Mouse (Mus musculus) embryonic facial prominence, embryonic 14.5 days (tissue): ENCODE results near the gene Apip. TPM values are rescaled to one million over a fixed set of nuclear protein-coding genes. Genes with fewer than 3 reads are reported as not detected.

Source experiments
- ATAC-seq: fragments of 200-750 bp; cut with Nextera tagmentation; 2 replicates; pipeline ENCODE4 v1.8.0; 2017; ENCODE audit warnings: low read depth, moderate number of reproducible peaks, moderate TSS enrichment
- DNase-seq: peaks from one replicate; pipeline ENCODE4 v3.0.0-alpha.2; 2015; ENCODE audit warnings: low spot score
- H3K27ac ChIP-seq: fragments of 300-500 bp; sonication (generic); replicated peaks from 2 replicates; pipeline ENCODE4 v1.5.1; 2014; ENCODE audit warnings: low read depth, mild to moderate bottlenecking, low read length, moderate library complexity
- H3K27me3 ChIP-seq: fragments of 300-500 bp; sonication (generic); replicated peaks from 2 replicates; pipeline ENCODE4 v1.6.1; 2014; ENCODE audit warnings: low read length; ENCODE audit not compliant: control insufficient read depth, insufficient read depth
- H3K36me3 ChIP-seq: fragments of 300-500 bp; sonication (generic); 2 replicates; pipeline ENCODE4 v1.6.1; 2014; ENCODE audit warnings: low read length, mixed read lengths; ENCODE audit not compliant: control insufficient read depth, insufficient read depth
- H3K4me1 ChIP-seq: fragments of 300-500 bp; sonication (generic); 2 replicates; pipeline ENCODE4 v1.6.1; 2014; ENCODE audit warnings: antibody characterized with exemption, low read length; ENCODE audit not compliant: control insufficient read depth, insufficient read depth
- H3K4me2 ChIP-seq: fragments of 300-500 bp; sonication (generic); 2 replicates; pipeline ENCODE4 v1.6.1; 2014; ENCODE audit warnings: low read depth, mild to moderate bottlenecking, low read length, moderate library complexity, mixed read lengths
- H3K4me3 ChIP-seq: fragments of 300-500 bp; sonication (generic); 2 replicates; pipeline ENCODE4 v1.5.1; 2014; ENCODE audit warnings: low read depth, mild to moderate bottlenecking, low read length
- H3K9ac ChIP-seq: fragments of 300-500 bp; sonication (generic); 2 replicates; pipeline ENCODE4 v1.6.1; 2014; ENCODE audit warnings: low read depth, mild to moderate bottlenecking, low read length, moderate library complexity, mixed read lengths
- H3K9me3 ChIP-seq: fragments of 300-500 bp; sonication (generic); 2 replicates; pipeline ENCODE4 v1.6.1; 2016; ENCODE audit warnings: low read length; ENCODE audit not compliant: control insufficient read depth
- WGBS: fragments of 180-500 bp; shearing (Covaris S2); extraction: QIAGEN DNeasy Blood & Tissue Kit; methylation state at CpG from one replicate; pipeline ENCODE4 v1.1.7; 2014; 5-methylcytosine and 5-hydroxymethylcytosine counted together
- polyA plus RNA-seq: library from polyadenylated mRNA; unstranded; fragments of >200 nt; fragmentation: Nextera tagmentation; extraction: Ambion mirVana; gene quantifications from 2 replicates; pipeline ENCODE4 v1.2.1, GENCODE M21; 2014

Apip gene
- polyA plus RNA-seq, 1 experiment from 2014 or later, result 90.8 TPM

DNA sequence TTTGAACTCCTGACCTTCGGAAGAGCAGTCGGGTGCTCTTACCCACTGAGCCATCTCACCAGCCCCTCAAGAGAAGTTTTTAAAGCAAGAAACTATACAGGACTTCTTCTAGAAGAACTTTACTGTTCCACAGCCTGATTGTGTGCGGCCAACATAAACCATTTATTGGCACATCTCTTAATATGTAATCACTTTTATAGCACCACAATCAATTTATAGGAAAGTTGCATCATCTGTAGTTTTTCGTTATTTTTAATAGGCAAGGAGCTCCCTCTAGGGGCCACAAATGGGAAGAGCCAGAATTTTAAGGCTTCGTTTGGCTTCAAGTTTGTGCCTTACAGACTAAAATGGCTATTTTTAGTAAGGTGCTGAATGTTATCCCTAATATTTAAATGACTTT, 11.0 kb downstream of the Apip start:
- H3K4me2 ChIP-seq, result no peak overlapping the region
- no peaks in the 10 kb centered on the region for H3K9me3 ChIP-seq
- 55% methylated on average over 5 of the region's 5 CpGs for WGBS
- ATAC-seq (no peak), DNase-seq (no peak)
- no peak overlapping the region for H3K27ac ChIP-seq
- no peak overlapping the region for H3K9ac ChIP-seq
- H3K36me3 ChIP-seq, result peaks cover 22% of the 10 kb centered on the region
- H3K4me1 ChIP-seq, result no peaks in the 10 kb centered on the region
- H3K4me3 ChIP-seq, result no peak overlapping the region
- H3K27me3 ChIP-seq, result no peaks in the 10 kb centered on the region

DNA sequence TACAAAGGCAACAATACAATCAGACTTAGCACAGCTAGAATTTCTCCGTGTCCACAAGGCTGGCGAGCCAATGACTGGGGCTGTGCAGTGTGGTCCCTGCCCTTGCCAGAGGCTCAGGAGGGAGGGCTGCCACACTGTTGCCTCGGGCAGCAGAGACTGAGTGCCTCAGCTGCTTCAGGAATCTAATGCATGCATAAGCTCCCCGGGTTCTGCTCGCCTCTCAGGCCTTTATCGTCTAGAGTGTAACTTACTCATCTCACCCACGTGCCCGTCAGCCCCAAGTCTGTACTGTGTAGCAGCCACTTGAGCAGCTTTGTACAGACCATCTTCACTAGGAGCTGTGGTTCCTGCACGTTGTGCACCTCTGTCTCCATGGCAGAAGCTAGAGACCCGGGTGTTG, 12.2 kb downstream of the Apip start:
- Histone ChIP-seq H3K27me3 (no peaks in the 10 kb centered on the region), H3K4me3 (no peak overlapping the region), H3K4me2 (no peak overlapping the region), H3K36me3 (peaks cover 33% of the 10 kb centered on the region), H3K4me1 (no peaks in the 10 kb centered on the region), H3K9me3 (no peaks in the 10 kb centered on the region), H3K9ac (no peak overlapping the region), H3K27ac (no peak overlapping the region)
- no peak for DNase-seq
- no peak for ATAC-seq
- WGBS, result 69% methylated on average over 10 of the region's 10 CpGs

DNA sequence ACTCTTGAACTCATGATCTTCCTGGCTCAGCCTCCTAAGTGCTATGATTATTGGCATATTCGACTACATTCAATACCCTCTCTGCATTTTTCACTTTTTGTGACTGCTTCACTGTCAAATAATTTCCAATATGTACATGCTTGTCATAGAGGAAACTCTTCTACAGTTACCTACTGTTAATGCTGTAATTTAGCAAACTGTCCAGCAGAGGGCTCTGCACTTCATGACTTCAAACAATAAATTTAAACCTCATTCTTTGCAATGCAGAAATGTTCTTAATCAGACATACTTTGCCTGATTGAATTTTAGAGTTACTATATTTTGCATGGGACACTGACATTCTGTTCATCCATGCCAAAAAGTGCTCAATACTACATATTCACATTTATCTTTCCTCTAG, 13.0 kb downstream of the Apip start:
- no peak for ATAC-seq
- DNase-seq, result peak; percentile 71
- 6% methylated on average over 1 of the region's 1 CpGs for WGBS
- Histone ChIP-seq H3K4me3 (no peak overlapping the region), H3K4me1 (no peaks in the 10 kb centered on the region), H3K36me3 (peaks cover 33% of the 10 kb centered on the region), H3K9ac (no peak overlapping the region), H3K9me3 (no peaks in the 10 kb centered on the region), H3K27ac (no peak overlapping the region), H3K27me3 (no peaks in the 10 kb centered on the region), H3K4me2 (no peak overlapping the region)

DNA sequence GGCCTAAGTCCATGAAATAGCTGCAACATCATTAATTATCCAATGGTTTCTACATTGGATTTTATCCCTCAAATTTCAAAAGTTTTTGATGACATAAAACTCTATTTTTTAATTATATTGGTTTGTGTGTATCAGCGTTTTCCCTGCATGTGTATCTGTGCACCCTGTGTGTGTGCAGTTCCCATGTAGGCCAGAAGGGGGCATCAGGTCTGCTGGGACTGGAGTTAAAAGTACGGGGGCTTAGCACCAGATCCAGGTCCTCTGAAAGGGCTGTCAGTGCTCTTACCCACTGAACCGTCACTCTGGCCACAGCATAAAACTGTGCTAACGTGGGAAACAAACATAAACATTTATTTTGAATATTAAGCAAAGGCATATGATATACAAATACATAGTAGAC, 14.6 kb downstream of the Apip start:
- Histone ChIP-seq H3K9ac (no peak overlapping the region), H3K4me2 (no peak overlapping the region), H3K36me3 (peaks cover 38% of the 10 kb centered on the region), H3K9me3 (no peaks in the 10 kb centered on the region), H3K27me3 (no peaks in the 10 kb centered on the region), H3K27ac (no peak overlapping the region), H3K4me1 (no peaks in the 10 kb centered on the region), H3K4me3 (no peak overlapping the region)
- ATAC-seq, result no peak
- 94% methylated on average over 4 of the region's 4 CpGs for WGBS
- DNase-seq, result no peak

DNA sequence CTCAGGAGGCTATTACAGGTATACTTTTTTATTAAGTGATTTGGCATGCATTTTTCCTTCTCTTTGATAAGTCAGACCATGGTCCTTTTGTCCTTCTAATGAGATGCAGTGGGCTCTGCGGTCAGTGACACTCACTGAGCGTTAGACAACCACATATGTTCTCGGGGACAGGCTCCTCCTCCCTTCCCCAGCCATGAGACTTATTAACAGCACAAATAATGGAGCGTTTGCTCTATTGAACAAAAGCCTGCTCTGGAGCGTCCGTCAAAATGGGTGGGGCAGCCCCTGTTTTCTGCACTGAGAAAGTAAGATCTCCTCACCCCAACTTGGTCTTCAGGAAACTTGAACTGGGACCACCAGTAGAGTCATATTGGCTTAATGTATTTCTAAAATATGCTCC, 16.0 kb downstream of the Apip start:
- no peak for DNase-seq
- no peaks in the 10 kb centered on the region for H3K4me1 ChIP-seq
- no peak overlapping the region for H3K4me2 ChIP-seq
- H3K36me3 ChIP-seq, result peaks cover 52% of the 10 kb centered on the region
- no peak overlapping the region for H3K4me3 ChIP-seq
- 78% methylated on average over 6 of the region's 6 CpGs for WGBS
- H3K27ac ChIP-seq, result no peak overlapping the region
- H3K27me3 ChIP-seq, result no peaks in the 10 kb centered on the region
- H3K9me3 ChIP-seq, result no peaks in the 10 kb centered on the region
- ATAC-seq, result no peak
- no peak overlapping the region for H3K9ac ChIP-seq

DNA sequence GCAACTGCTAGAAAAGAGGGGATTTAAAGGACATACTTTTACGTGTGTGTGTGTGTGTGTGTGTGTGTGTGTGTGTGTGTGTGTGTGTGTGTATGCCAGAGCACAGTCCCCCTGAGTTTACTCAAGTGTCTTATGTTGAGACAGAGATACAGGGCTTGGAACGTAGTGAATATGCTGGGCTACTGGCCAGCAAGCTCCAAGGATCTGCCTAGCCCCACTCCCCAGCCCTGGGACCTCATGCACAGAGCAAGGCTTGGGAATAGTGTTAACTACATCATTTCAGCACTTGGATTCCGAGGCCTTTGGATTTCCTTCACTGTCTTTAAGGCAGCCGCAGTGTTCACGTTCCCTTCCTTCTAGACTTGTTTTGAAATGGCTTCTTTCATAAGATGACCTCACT, 29.1 kb downstream of the Apip start:
- Histone ChIP-seq H3K4me3 (no peak overlapping the region), H3K4me1 (0 out of 2 replicates have a peak, but pooled peaks cover 5% of the 10 kb centered on the region), H3K27ac (no peak overlapping the region), H3K9ac (no peak overlapping the region), H3K36me3 (no peaks in the 10 kb centered on the region), H3K27me3 (no peaks in the 10 kb centered on the region), H3K9me3 (no peaks in the 10 kb centered on the region), H3K4me2 (no peak overlapping the region)
- DNase-seq (peak; percentile 68), ATAC-seq (peak; percentile 65; the same call in 1 of the 2 replicates)
- 60% methylated on average over 5 of the region's 5 CpGs for WGBS

DNA sequence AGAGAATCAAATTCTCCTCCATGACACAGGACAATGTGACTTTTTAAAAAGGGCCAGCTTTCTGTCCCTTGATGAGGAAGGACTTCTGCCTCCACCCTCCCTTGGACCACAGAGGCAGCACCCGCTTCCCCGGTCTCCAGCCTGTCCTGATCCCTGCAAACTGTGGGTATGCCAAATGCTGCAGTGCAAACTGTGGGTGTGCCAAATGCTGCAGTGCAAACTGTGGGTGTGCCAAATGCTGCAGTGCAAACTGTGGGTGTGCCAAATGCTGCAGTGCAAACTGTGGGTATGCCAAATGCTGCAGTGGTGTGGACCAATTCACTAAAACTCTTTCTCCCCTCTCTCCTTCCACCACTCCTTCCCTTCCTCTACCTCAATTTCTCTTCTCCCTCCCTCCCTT, 32.7 kb downstream of the Apip start:
- H3K27me3 ChIP-seq, result no peaks in the 10 kb centered on the region
- H3K4me2 ChIP-seq, result no peak overlapping the region
- no peaks in the 10 kb centered on the region for H3K36me3 ChIP-seq
- no peak overlapping the region for H3K9ac ChIP-seq
- 0 out of 2 replicates have a peak, but pooled peaks cover 5% of the 10 kb centered on the region for H3K4me1 ChIP-seq
- H3K27ac ChIP-seq, result no peak overlapping the region
- no peaks in the 10 kb centered on the region for H3K9me3 ChIP-seq
- DNase-seq (no peak), ATAC-seq (no peak)
- WGBS, result 90% methylated on average over 2 of the region's 2 CpGs
- no peak overlapping the region for H3K4me3 ChIP-seq

DNA sequence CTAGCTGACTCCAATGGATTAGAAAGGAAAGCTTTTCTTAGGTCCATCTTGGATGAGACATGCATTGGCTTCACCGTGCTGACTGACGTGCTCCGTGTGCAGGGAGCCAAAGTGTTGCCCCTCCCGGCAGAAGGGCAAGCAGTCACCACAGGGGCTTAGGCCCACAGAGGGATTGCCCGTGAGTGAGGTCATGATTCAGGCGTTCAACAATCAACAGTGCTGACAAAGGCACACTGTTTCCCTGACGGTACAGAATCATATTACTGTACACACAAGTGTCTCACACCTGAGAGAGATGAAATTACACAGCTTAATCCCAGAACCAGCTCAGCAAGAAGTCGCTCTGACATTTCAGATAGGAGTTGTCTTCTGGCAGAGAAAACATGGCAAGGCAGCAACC, 38.2 kb downstream of the Apip start:
- Histone ChIP-seq H3K27me3 (no peaks in the 10 kb centered on the region), H3K27ac (0 out of 2 replicates have a peak overlapping the region, but pooled peaks have one; percentile 2), H3K9me3 (no peaks in the 10 kb centered on the region), H3K36me3 (no peaks in the 10 kb centered on the region), H3K4me1 (no peaks in the 10 kb centered on the region), H3K4me3 (no peak overlapping the region), H3K9ac (no peak overlapping the region), H3K4me2 (no peak overlapping the region)
- DNase-seq (peak; percentile 83), ATAC-seq (peak; percentile 96)
- WGBS, result 40% methylated on average over 8 of the region's 8 CpGs

DNA sequence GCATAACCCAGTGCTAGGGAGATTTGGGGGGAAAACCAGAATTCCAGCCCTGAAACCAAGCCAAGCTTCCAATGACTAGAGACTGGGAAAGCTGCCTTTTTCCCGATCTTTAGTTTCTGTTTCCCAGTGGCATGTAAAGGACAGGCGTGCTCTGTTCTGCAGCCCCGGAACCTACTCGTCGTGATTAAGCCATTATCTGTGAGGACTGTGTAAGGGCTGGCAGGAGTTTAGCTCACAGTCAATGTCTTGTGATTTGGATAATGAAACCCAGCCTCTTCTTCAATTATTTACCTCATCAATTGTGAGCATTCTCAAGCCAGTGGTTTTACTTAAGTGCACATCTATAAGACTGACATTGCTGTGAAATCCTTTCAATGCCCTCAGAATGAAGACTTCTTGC, 43.7 kb downstream of the Apip start:
- peak overlapping the region; percentile 13; the same call in 1 of the 2 replicates for H3K4me2 ChIP-seq
- 39% methylated on average over 5 of the region's 5 CpGs for WGBS

More for the DNA sequence above, 43.7 kb downstream of the Apip start:
- no peak overlapping the region for H3K27ac ChIP-seq
- no peak for ATAC-seq
- no peak overlapping the region for H3K4me3 ChIP-seq
- H3K9ac ChIP-seq, result no peak overlapping the region
- no peaks in the 10 kb centered on the region for H3K36me3 ChIP-seq
- no peaks in the 10 kb centered on the region for H3K27me3 ChIP-seq
- DNase-seq, result no peak
- H3K9me3 ChIP-seq, result no peaks in the 10 kb centered on the region
- H3K4me1 ChIP-seq, result 0 out of 2 replicates have a peak, but pooled peaks cover 3% of the 10 kb centered on the region
